Mouse (Mus musculus) liver, embryonic 14.5 days (tissue): Measurements from ENCODE around the gene Kdm5b.
"Not testable (repeated sequence)": the region's sequence is repeated elsewhere in the genome, so short reads cannot be mapped to it uniquely, and the experiment has no call there.

ENCODE experiments used
- CTCF ChIP-seq: IDR thresholded peaks from 2 replicates; pipeline ENCODE4 v1.5.1; 2016; ENCODE audit warnings: antibody characterized with exemption, low read depth, control low read depth
- EP300 ChIP-seq: IDR thresholded peaks from 2 replicates; pipeline ENCODE4 v1.6.1; 2016; ENCODE audit warnings: antibody characterized with exemption, low read depth

- TF ChIP-seq CTCF, EP300: not testable (repeated sequence)
Observed at GRCm38 (mm10) chr1:134533710-134534109, 26.3 kb upstream of the Kdm5b start.
